Mouse (Mus musculus) intestine, embryonic 15.5 days (tissue): Measurements from ENCODE around the gene Rbfox1. TPM values are rescaled to one million over a fixed set of nuclear protein-coding genes. Genes with fewer than 3 reads are reported as not detected.

ENCODE experiments used
- ATAC-seq: fragments of 200-750 bp; cut with Nextera tagmentation; 2 replicates; pipeline ENCODE4 v1.8.0; 2017; ENCODE audit warnings: moderate TSS enrichment, moderate library complexity
- H3K27ac ChIP-seq: fragments of 300-500 bp; sonication (generic); 2 replicates; pipeline ENCODE4 v1.5.1; 2015; ENCODE audit warnings: mild to moderate bottlenecking, inconsistent platforms
- H3K27me3 ChIP-seq: fragments of 300-500 bp; sonication (generic); replicated peaks from 2 replicates; pipeline ENCODE4 v1.6.1; 2015; ENCODE audit warnings: inconsistent platforms
- H3K36me3 ChIP-seq: fragments of 300-500 bp; sonication (generic); 2 replicates; pipeline ENCODE4 v1.6.1; 2015; ENCODE audit warnings: inconsistent platforms
- H3K4me1 ChIP-seq: fragments of 300-500 bp; sonication (generic); replicated peaks from 2 replicates; pipeline ENCODE4 v1.6.1; 2015; ENCODE audit warnings: inconsistent platforms
- H3K4me2 ChIP-seq: fragments of 300-500 bp; sonication (generic); replicated peaks from 2 replicates; pipeline ENCODE4 v1.6.1; 2015; ENCODE audit warnings: mild to moderate bottlenecking, inconsistent platforms
- H3K4me3 ChIP-seq: fragments of 300-500 bp; sonication (generic); replicated peaks from 2 replicates; pipeline ENCODE4 v1.5.1; 2015; ENCODE audit warnings: inconsistent platforms
- H3K9ac ChIP-seq: fragments of 300-500 bp; sonication (generic); 2 replicates; pipeline ENCODE4 v1.6.1; 2015; ENCODE audit warnings: inconsistent platforms
- H3K9me3 ChIP-seq: fragments of 300-500 bp; sonication (generic); 2 replicates; pipeline ENCODE4 v1.6.1; 2016; ENCODE audit warnings: inconsistent platforms
- WGBS: fragments of 180-500 bp; shearing (Covaris S2); methylation state at CpG from one replicate; pipeline ENCODE4 v1.1.7; 2015; 5-methylcytosine and 5-hydroxymethylcytosine counted together
- polyA plus RNA-seq: library from polyadenylated mRNA; unstranded; fragments of >200 nt; fragmentation: Nextera tagmentation; extraction: Ambion mirVana; gene quantifications from 2 replicates; pipeline ENCODE4 v1.2.1, GENCODE M21; 2015

The Rbfox1 gene
- polyA plus RNA-seq, 1 experiment from 2014 or later = 3.3 TPM

GRCm38 (mm10) chr16:6283496-6283895 is 398.3 kb downstream of the Rbfox1 start:
- Histone ChIP-seq H3K9ac (no peak overlapping the region), H3K27me3 (no peaks in the 10 kb centered on the region), H3K9me3 (no peaks in the 10 kb centered on the region), H3K4me3 (no peak overlapping the region), H3K4me2 (no peak overlapping the region), H3K4me1 (no peaks in the 10 kb centered on the region), H3K27ac (no peak overlapping the region), H3K36me3 (no peaks in the 10 kb centered on the region)
- ATAC-seq = no peak
- 90% methylated on average over 4 of the region's 4 CpGs for WGBS

GRCm38 (mm10) chr16:6284317-6284716 is 399.2 kb downstream of the Rbfox1 start:
- Histone ChIP-seq H3K36me3 (no peaks in the 10 kb centered on the region), H3K4me1 (no peaks in the 10 kb centered on the region), H3K27ac (no peak overlapping the region), H3K27me3 (no peaks in the 10 kb centered on the region), H3K9me3 (no peaks in the 10 kb centered on the region), H3K4me2 (no peak overlapping the region), H3K4me3 (no peak overlapping the region), H3K9ac (no peak overlapping the region)
- no peak for ATAC-seq
- WGBS = 59% methylated on average over 4 of the region's 4 CpGs

GRCm38 (mm10) chr16:6287699-6288098 is 402.5 kb downstream of the Rbfox1 start:
- Histone ChIP-seq H3K4me3 (no peak overlapping the region), H3K36me3 (no peaks in the 10 kb centered on the region), H3K9me3 (no peaks in the 10 kb centered on the region), H3K4me1 (no peaks in the 10 kb centered on the region), H3K9ac (no peak overlapping the region), H3K27ac (no peak overlapping the region), H3K4me2 (no peak overlapping the region), H3K27me3 (no peaks in the 10 kb centered on the region)
- no peak for ATAC-seq
- WGBS = 71% methylated on average over 2 of the region's 2 CpGs

- H3K4me2 ChIP-seq = no peak overlapping the region
- no peaks in the 10 kb centered on the region for H3K36me3 ChIP-seq
- no peak for ATAC-seq
- H3K4me1 ChIP-seq = no peaks in the 10 kb centered on the region
- no peaks in the 10 kb centered on the region for H3K27me3 ChIP-seq
- H3K27ac ChIP-seq = no peak overlapping the region
- H3K4me3 ChIP-seq = no peak overlapping the region
- 63% methylated on average over 5 of the region's 5 CpGs for WGBS
- no peaks in the 10 kb centered on the region for H3K9me3 ChIP-seq
- H3K9ac ChIP-seq = no peak overlapping the region
These were observed 415.0 kb downstream of the Rbfox1 start for GRCm38 (mm10) chr16:6300112-6300511.

GRCm38 (mm10) chr16:6303082-6303481 is 417.9 kb downstream of the Rbfox1 start:
- no peaks in the 10 kb centered on the region for H3K9me3 ChIP-seq
- H3K9ac ChIP-seq = no peak overlapping the region
- no peak overlapping the region for H3K4me3 ChIP-seq
- no peak for ATAC-seq
- H3K4me1 ChIP-seq = no peaks in the 10 kb centered on the region
- 72% methylated on average over 1 of the region's 1 CpGs for WGBS
- no peaks in the 10 kb centered on the region for H3K27me3 ChIP-seq
- H3K36me3 ChIP-seq = no peaks in the 10 kb centered on the region
- no peak overlapping the region for H3K4me2 ChIP-seq
- no peak overlapping the region for H3K27ac ChIP-seq

GRCm38 (mm10) chr16:6309940-6310339 is 424.8 kb downstream of the Rbfox1 start:
- no peak for ATAC-seq
- H3K27me3 ChIP-seq = no peaks in the 10 kb centered on the region
- H3K4me2 ChIP-seq = no peak overlapping the region
- H3K27ac ChIP-seq = no peak overlapping the region
- H3K4me3 ChIP-seq = no peak overlapping the region
- no peaks in the 10 kb centered on the region for H3K4me1 ChIP-seq
- no peak overlapping the region for H3K9ac ChIP-seq
- H3K9me3 ChIP-seq = no peaks in the 10 kb centered on the region
- H3K36me3 ChIP-seq = no peaks in the 10 kb centered on the region

GRCm38 (mm10) chr16:6310744-6311678 is 425.9 kb downstream of the Rbfox1 start:
- Histone ChIP-seq H3K36me3 (no peaks in the 10 kb centered on the region), H3K4me2 (no peak overlapping the region), H3K4me1 (no peaks in the 10 kb centered on the region), H3K4me3 (no peak overlapping the region), H3K9ac (no peak overlapping the region), H3K9me3 (no peaks in the 10 kb centered on the region), H3K27ac (no peak overlapping the region), H3K27me3 (no peaks in the 10 kb centered on the region)
- ATAC-seq = no peak
- WGBS = 80% methylated on average over 18 of the region's 18 CpGs

- Histone ChIP-seq H3K27me3 (no peaks in the 10 kb centered on the region), H3K27ac (no peak overlapping the region)
- no peak for ATAC-seq
These were observed 428.5 kb downstream of the Rbfox1 start for GRCm38 (mm10) chr16:6313689-6314088.

GRCm38 (mm10) chr16:6324832-6325231 is 439.7 kb downstream of the Rbfox1 start:
- ATAC-seq = no peak
- no peak overlapping the region for H3K27ac ChIP-seq
- H3K9me3 ChIP-seq = no peaks in the 10 kb centered on the region
- WGBS = 34% methylated on average over 1 of the region's 1 CpGs
- H3K4me3 ChIP-seq = no peak overlapping the region
- H3K4me2 ChIP-seq = no peak overlapping the region
- H3K9ac ChIP-seq = no peak overlapping the region
- H3K36me3 ChIP-seq = no peaks in the 10 kb centered on the region
- H3K27me3 ChIP-seq = no peaks in the 10 kb centered on the region
- no peaks in the 10 kb centered on the region for H3K4me1 ChIP-seq

More at GRCm38 (mm10) chr16:6313689-6314088, 428.5 kb downstream of the Rbfox1 start:
- WGBS = 72% methylated on average over 6 of the region's 6 CpGs
- no peaks in the 10 kb centered on the region for H3K36me3 ChIP-seq
- H3K4me3 ChIP-seq = no peak overlapping the region
- H3K9ac ChIP-seq = no peak overlapping the region
- H3K4me1 ChIP-seq = no peaks in the 10 kb centered on the region
- no peaks in the 10 kb centered on the region for H3K9me3 ChIP-seq
- H3K4me2 ChIP-seq = no peak overlapping the region

- H3K4me2 ChIP-seq = no peak overlapping the region
- H3K4me1 ChIP-seq = no peaks in the 10 kb centered on the region
- no peak overlapping the region for H3K27ac ChIP-seq
- H3K9ac ChIP-seq = no peak overlapping the region
- no peak overlapping the region for H3K4me3 ChIP-seq
- H3K9me3 ChIP-seq = no peaks in the 10 kb centered on the region
- H3K27me3 ChIP-seq = no peaks in the 10 kb centered on the region
- ATAC-seq = no peak
- no peaks in the 10 kb centered on the region for H3K36me3 ChIP-seq
- WGBS = 50% methylated on average over 10 of the region's 10 CpGs
These were observed 446.3 kb downstream of the Rbfox1 start for GRCm38 (mm10) chr16:6331400-6331939.

GRCm38 (mm10) chr16:6333273-6333672 is 448.1 kb downstream of the Rbfox1 start:
- Histone ChIP-seq H3K4me2 (no peak overlapping the region), H3K9me3 (no peaks in the 10 kb centered on the region), H3K4me1 (no peaks in the 10 kb centered on the region), H3K9ac (no peak overlapping the region), H3K4me3 (no peak overlapping the region), H3K27ac (no peak overlapping the region), H3K36me3 (no peaks in the 10 kb centered on the region), H3K27me3 (no peaks in the 10 kb centered on the region)
- ATAC-seq = no peak
- 60% methylated on average over 2 of the region's 2 CpGs for WGBS

- Histone ChIP-seq H3K27me3 (peaks cover 27% of the 10 kb centered on the region), H3K36me3 (no peaks in the 10 kb centered on the region), H3K9ac (no peak overlapping the region), H3K27ac (no peak overlapping the region), H3K9me3 (no peaks in the 10 kb centered on the region), H3K4me1 (no peaks in the 10 kb centered on the region), H3K4me2 (peak overlapping the region; percentile 52; the same call in 1 of the 2 replicates), H3K4me3 (no peak overlapping the region)
- WGBS = 35% methylated on average over 9 of the region's 9 CpGs
- no peak for ATAC-seq
These were observed 462.9 kb downstream of the Rbfox1 start for GRCm38 (mm10) chr16:6348103-6348502.
